Mouse (Mus musculus): ENCODE measurements around the gene Olfr1367. TPM values are rescaled to one million over a fixed set of nuclear protein-coding genes. Genes with fewer than 3 reads are reported as not detected.
"Not testable (repeated sequence)": the region's sequence is repeated elsewhere in the genome, so short reads cannot be mapped to it uniquely, and the experiment has no call there.

The Olfr1367 gene
- polyA plus RNA-seq, 1 experiment from 2014 or later, result not detected

DNA sequence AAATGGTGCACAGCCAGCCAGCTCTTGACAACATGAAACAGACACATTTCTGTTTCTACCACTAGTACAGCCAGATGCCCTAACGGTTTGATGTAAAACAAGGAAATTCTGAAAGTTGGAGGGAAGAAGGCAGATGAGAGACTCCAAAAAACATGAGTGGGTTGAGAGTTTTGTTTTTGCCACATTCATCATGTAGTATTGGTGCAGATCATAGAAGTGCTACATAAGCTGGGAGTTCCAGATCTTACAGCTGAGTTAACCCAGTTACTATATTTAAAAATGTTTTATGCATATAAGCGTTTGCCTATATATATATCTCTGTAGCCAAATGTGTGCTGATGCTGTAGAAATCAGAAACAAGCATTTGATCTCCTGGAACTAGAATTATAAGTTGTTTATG is 26.0 kb downstream of the Olfr1367 start:
- Histone ChIP-seq H3K9ac (ENCODE audit: low read depth, low read length) (no peak overlapping the region), H3K4me2 (replicated peaks; ENCODE audit: low read depth) (no peak overlapping the region), H3K4me1 (replicated peaks; ENCODE audit: control insufficient read depth, insufficient read depth, low read length) (no peaks in the 10 kb centered on the region), H3K27ac (ENCODE audit: low read depth, low read length) (no peak overlapping the region), H3K36me3 (ENCODE audit: control insufficient read depth, insufficient read depth) (peaks cover 26% of the 10 kb centered on the region), H3K9me3 (ENCODE audit: control insufficient read depth) (no peaks in the 10 kb centered on the region), H3K27me3 (replicated peaks; ENCODE audit: control insufficient read depth, insufficient read depth, low read length) (no peaks in the 10 kb centered on the region), H3K4me3 (ENCODE audit: low read depth, low read length) (no peak overlapping the region)
- WGBS, result 89% methylated on average over 2 of the region's 2 CpGs
- ATAC-seq, result no peak
- TF ChIP-seq CTCF (IDR thresholded peaks at IDR 0.05; ENCODE audit: low read depth), result no peak

DNA sequence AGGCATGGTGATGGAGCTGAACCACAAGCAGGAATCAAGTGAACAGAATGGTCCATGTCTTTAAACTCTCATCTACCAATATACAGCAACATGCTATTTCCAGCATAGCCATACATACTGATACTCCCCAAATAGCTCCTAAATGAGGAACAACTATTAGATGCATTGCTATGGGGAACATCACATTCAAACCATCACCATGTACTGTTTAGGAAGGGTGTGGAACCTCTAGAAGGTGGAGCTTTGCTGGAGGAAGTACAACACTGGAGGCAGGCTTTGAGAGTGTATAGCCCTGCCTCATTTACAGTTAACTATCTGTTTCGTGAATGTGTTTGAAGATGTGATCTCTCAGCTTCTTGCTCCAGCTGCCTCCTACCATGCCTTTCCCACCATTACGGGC is 31.1 kb downstream of the Olfr1367 start:
- Histone ChIP-seq H3K9me3 (ENCODE audit: control insufficient read depth) (no peaks in the 10 kb centered on the region), H3K36me3 (ENCODE audit: control insufficient read depth, insufficient read depth) (no peaks in the 10 kb centered on the region), H3K4me2 (replicated peaks; ENCODE audit: low read depth) (no peak overlapping the region), H3K9ac (ENCODE audit: low read depth, low read length) (no peak overlapping the region), H3K27ac (ENCODE audit: low read depth, low read length) (no peak overlapping the region), H3K4me3 (ENCODE audit: low read depth, low read length) (no peak overlapping the region), H3K27me3 (replicated peaks; ENCODE audit: control insufficient read depth, insufficient read depth, low read length) (no peaks in the 10 kb centered on the region), H3K4me1 (replicated peaks; ENCODE audit: control insufficient read depth, insufficient read depth, low read length) (no peaks in the 10 kb centered on the region)
- ATAC-seq, result no peak
- 82% methylated on average over 2 of the region's 2 CpGs for WGBS
- TF ChIP-seq CTCF (IDR thresholded peaks at IDR 0.05; ENCODE audit: low read depth), result no peak

DNA sequence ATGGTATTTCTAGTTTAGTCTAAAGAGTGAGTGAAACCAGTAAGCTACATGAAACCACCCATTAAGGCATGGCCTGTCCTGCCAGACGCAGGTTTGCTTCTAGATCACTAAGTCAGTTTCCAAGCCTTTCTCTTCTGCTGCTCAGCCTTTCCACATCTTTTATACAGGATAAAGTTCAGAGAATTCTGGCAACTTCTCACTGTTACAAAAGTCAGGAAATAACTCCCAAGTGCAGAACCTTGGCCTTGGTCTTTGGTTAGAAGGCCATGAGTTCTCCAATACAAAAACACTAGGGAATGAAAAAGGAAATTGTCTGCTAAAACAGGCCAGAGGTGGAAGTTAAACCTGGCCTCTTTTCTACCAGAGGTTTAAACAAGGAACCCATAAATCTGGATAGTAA is 48.5 kb downstream of the Olfr1367 start:
- WGBS, result 95% methylated on average over 1 of the region's 1 CpGs
- H3K27ac ChIP-seq (ENCODE audit: low read depth, low read length), result no peak overlapping the region
- no peak overlapping the region for H3K9ac ChIP-seq (ENCODE audit: low read depth, low read length)
- no peaks in the 10 kb centered on the region for H3K27me3 ChIP-seq (replicated peaks; ENCODE audit: control insufficient read depth, insufficient read depth, low read length)
- no peak overlapping the region for H3K4me2 ChIP-seq (replicated peaks; ENCODE audit: low read depth)
- H3K4me1 ChIP-seq (replicated peaks; ENCODE audit: control insufficient read depth, insufficient read depth, low read length), result 0 out of 2 replicates have a peak, but pooled peaks cover 3% of the 10 kb centered on the region
- no peak overlapping the region for H3K4me3 ChIP-seq (ENCODE audit: low read depth, low read length)
- no peak for TF ChIP-seq CTCF (IDR thresholded peaks at IDR 0.05; ENCODE audit: low read depth)
- ATAC-seq, result no peak
- H3K36me3 ChIP-seq (ENCODE audit: control insufficient read depth, insufficient read depth), result peaks cover 57% of the 10 kb centered on the region
- H3K9me3 ChIP-seq (ENCODE audit: control insufficient read depth), result no peaks in the 10 kb centered on the region

DNA sequence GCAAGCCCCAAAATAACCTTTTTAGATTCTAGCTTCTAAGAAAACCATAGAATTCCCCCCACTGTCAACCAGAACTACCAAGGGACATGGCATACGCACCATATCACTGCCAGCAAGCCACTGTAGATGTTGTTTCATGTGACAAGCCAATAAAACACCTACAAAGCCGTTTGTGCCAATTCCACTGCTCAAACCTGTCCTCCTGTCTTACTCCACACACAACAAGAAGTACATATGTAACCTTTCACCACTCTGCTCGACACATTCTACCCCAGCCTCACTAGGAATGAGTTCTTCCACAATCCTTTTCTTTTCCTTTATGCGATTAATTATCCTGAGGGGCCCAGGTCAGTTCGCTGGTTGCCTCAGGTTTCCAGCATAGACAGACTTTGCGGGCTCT is 48.9 kb downstream of the Olfr1367 start:
- H3K4me1 ChIP-seq (replicated peaks; ENCODE audit: control insufficient read depth, insufficient read depth, low read length), result 0 out of 2 replicates have a peak, but pooled peaks cover 3% of the 10 kb centered on the region
- TF ChIP-seq CTCF (IDR thresholded peaks at IDR 0.05; ENCODE audit: low read depth), result no peak
- H3K9me3 ChIP-seq (ENCODE audit: control insufficient read depth), result no peaks in the 10 kb centered on the region
- 88% methylated on average over 6 of the region's 6 CpGs for WGBS
- H3K4me2 ChIP-seq (replicated peaks; ENCODE audit: low read depth), result no peak overlapping the region
- H3K9ac ChIP-seq (ENCODE audit: low read depth, low read length), result no peak overlapping the region
- ATAC-seq, result no peak
- peaks cover 53% of the 10 kb centered on the region for H3K36me3 ChIP-seq (ENCODE audit: control insufficient read depth, insufficient read depth)
- no peaks in the 10 kb centered on the region for H3K27me3 ChIP-seq (replicated peaks; ENCODE audit: control insufficient read depth, insufficient read depth, low read length)
- no peak overlapping the region for H3K27ac ChIP-seq (ENCODE audit: low read depth, low read length)
- no peak overlapping the region for H3K4me3 ChIP-seq (ENCODE audit: low read depth, low read length)

DNA sequence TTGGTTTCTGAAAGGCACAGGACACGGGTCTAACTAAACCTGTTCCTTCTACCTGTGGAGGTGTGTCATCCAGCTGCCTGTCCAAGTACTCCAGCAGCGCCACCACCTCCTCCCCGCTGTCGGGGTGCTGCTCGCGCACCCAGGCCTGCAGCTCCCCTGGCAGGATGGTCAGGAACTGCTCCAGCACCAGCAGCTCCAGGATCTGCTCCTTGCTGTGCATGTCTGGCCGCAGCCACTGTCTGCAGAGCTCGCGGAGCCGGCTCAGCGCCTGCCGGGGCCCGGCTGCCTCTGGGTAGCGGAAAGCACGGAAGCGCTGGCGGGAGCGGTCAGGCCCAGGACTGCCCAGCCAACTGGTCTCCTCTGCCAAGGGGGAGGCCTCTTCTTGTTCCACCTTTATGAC is 49.3 kb downstream of the Olfr1367 start:
- H3K36me3 ChIP-seq (ENCODE audit: control insufficient read depth, insufficient read depth), result peaks cover 49% of the 10 kb centered on the region
- H3K27ac ChIP-seq (ENCODE audit: low read depth, low read length); ATAC-seq; H3K27me3 ChIP-seq (replicated peaks; ENCODE audit: control insufficient read depth, insufficient read depth, low read length); H3K9me3 ChIP-seq (ENCODE audit: control insufficient read depth); H3K4me1 ChIP-seq (replicated peaks; ENCODE audit: control insufficient read depth, insufficient read depth, low read length); H3K9ac ChIP-seq (ENCODE audit: low read depth, low read length); H3K4me3 ChIP-seq (ENCODE audit: low read depth, low read length); H3K4me2 ChIP-seq (replicated peaks; ENCODE audit: low read depth): not testable (repeated sequence)
- WGBS, result 98% methylated on average over 18 of the region's 18 CpGs

DNA sequence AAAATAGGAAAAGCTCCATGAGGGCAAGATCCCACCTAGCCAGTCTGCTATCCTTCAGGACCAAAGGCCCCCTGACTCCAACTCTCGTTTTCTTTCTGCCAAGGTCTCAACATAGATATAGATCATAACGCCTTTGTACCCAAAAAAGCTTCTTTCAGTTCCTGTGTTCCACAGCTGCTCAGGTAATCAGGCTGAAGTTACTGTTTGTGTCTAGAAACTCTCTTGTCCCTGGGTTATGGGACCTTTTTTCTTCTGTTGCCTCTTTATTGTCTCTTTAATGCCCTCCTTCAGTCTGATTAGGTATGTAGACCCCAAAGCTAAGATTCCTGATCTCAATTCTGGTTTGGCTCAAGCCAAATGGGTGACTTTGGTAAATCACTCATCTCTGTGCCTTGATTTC is 50.8 kb downstream of the Olfr1367 start:
- 0 out of 2 replicates have a peak, but pooled peaks cover 5% of the 10 kb centered on the region for H3K4me1 ChIP-seq (replicated peaks; ENCODE audit: control insufficient read depth, insufficient read depth, low read length)
- H3K4me3 ChIP-seq (ENCODE audit: low read depth, low read length), result no peak overlapping the region
- 89% methylated on average over 2 of the region's 2 CpGs for WGBS
- no peak for TF ChIP-seq CTCF (IDR thresholded peaks at IDR 0.05; ENCODE audit: low read depth)
- no peak for ATAC-seq
- no peak overlapping the region for H3K4me2 ChIP-seq (replicated peaks; ENCODE audit: low read depth)
- H3K27ac ChIP-seq (ENCODE audit: low read depth, low read length), result no peak overlapping the region
- H3K9me3 ChIP-seq (ENCODE audit: control insufficient read depth), result no peaks in the 10 kb centered on the region
- H3K9ac ChIP-seq (ENCODE audit: low read depth, low read length), result no peak overlapping the region
- peaks cover 36% of the 10 kb centered on the region for H3K36me3 ChIP-seq (ENCODE audit: control insufficient read depth, insufficient read depth)
- no peaks in the 10 kb centered on the region for H3K27me3 ChIP-seq (replicated peaks; ENCODE audit: control insufficient read depth, insufficient read depth, low read length)

Small RNA genes within 50 kb of the gene (microRNA-seq; reads per million reads assigned to microRNA genes)
- gene Mir6942, result not detected

Other genes with a start within 250 kb of the Olfr1367 start
- gene Olfr1369-ps1, start 235.4 kb upstream of the Olfr1367 start, polyA plus RNA-seq (2015; fragmentation: Nextera tagmentation; extraction: Ambion mirVana), result not detected in 2 replicates
- not detected in 2 replicates for gene Olfr263, start 217.3 kb upstream of the Olfr1367 start, polyA plus RNA-seq (2015; fragmentation: Nextera tagmentation; extraction: Ambion mirVana)
- gene Olfr1368, start 201.0 kb upstream of the Olfr1367 start, polyA plus RNA-seq (2015; fragmentation: Nextera tagmentation; extraction: Ambion mirVana), result not detected in 2 replicates
- 51.1 and 53.2 TPM in 2 replicates for gene Trim27, start 167.5 kb upstream of the Olfr1367 start, polyA plus RNA-seq (2015; fragmentation: Nextera tagmentation; extraction: Ambion mirVana)
- not detected in 2 replicates for gene Gpx5, start 54.2 kb upstream of the Olfr1367 start, polyA plus RNA-seq (2015; fragmentation: Nextera tagmentation; extraction: Ambion mirVana)
- not detected in 2 replicates for gene Gpx6, start 34.8 kb upstream of the Olfr1367 start, polyA plus RNA-seq (2015; fragmentation: Nextera tagmentation; extraction: Ambion mirVana)
- gene Zscan12, start 15.9 kb downstream of the Olfr1367 start, polyA plus RNA-seq (2015; fragmentation: Nextera tagmentation; extraction: Ambion mirVana), result 3.5 and 3.9 TPM in 2 replicates
- 37.1 and 40.6 TPM in 2 replicates for gene Zkscan3, start 55.8 kb downstream of the Olfr1367 start, polyA plus RNA-seq (2015; fragmentation: Nextera tagmentation; extraction: Ambion mirVana)
- gene Pgbd1, start 94.1 kb downstream of the Olfr1367 start, polyA plus RNA-seq (2015; fragmentation: Nextera tagmentation; extraction: Ambion mirVana), result 0.47 and 0.60 TPM in 2 replicates
- gene Zscan26, start 106.8 kb downstream of the Olfr1367 start, polyA plus RNA-seq (2015; fragmentation: Nextera tagmentation; extraction: Ambion mirVana), result 11.4 and 14.7 TPM in 2 replicates
- gene Nkapl, start 121.6 kb downstream of the Olfr1367 start, polyA plus RNA-seq (2015; fragmentation: Nextera tagmentation; extraction: Ambion mirVana), result 2.1 and 2.7 TPM in 2 replicates
- gene Zkscan4, start 132.0 kb downstream of the Olfr1367 start, polyA plus RNA-seq (2015; fragmentation: Nextera tagmentation; extraction: Ambion mirVana), result 1.4 and 2.3 TPM in 2 replicates
- gene Gm10065, start 132.5 kb downstream of the Olfr1367 start, polyA plus RNA-seq (2015; fragmentation: Nextera tagmentation; extraction: Ambion mirVana), result not detected in 2 replicates
- 0.12 and 0.30 TPM in 2 replicates for gene AK157302, start 148.3 kb downstream of the Olfr1367 start, polyA plus RNA-seq (2015; fragmentation: Nextera tagmentation; extraction: Ambion mirVana)
- 14.1 and 19.3 TPM in 2 replicates for gene Gm11273, start 154.5 kb downstream of the Olfr1367 start, polyA plus RNA-seq (2015; fragmentation: Nextera tagmentation; extraction: Ambion mirVana)
- gene Zkscan8, start 184.2 kb downstream of the Olfr1367 start, polyA plus RNA-seq (2015; fragmentation: Nextera tagmentation; extraction: Ambion mirVana), result 1.6 and 2.0 TPM in 2 replicates
- gene Olfr1366, start 195.9 kb downstream of the Olfr1367 start, polyA plus RNA-seq (2015; fragmentation: Nextera tagmentation; extraction: Ambion mirVana), result 0.14 TPM in 1 of 2 replicates, not detected in the other
- not detected in 2 replicates for gene Olfr1535, start 213.0 kb downstream of the Olfr1367 start, polyA plus RNA-seq (2015; fragmentation: Nextera tagmentation; extraction: Ambion mirVana)
- gene Olfr1364, start 234.8 kb downstream of the Olfr1367 start, polyA plus RNA-seq (2015; fragmentation: Nextera tagmentation; extraction: Ambion mirVana), result not detected in 2 replicates

All from intestine, postnatal 0 days (tissue).